Mouse (Mus musculus) adrenal gland, adult 2 months (tissue): Measurements from ENCODE around the gene Diras1. TPM values are rescaled to one million over a fixed set of nuclear protein-coding genes. Genes with fewer than 3 reads are reported as not detected.
"Not testable (repeated sequence)": the region's sequence is repeated elsewhere in the genome, so short reads cannot be mapped to it uniquely, and the experiment has no call there.

Experiments
- DNase-seq: peaks from one replicate; pipeline ENCODE4 v3.0.0; 2021
- long read RNA-seq: library from polyadenylated mRNA; stranded (forward); transcript quantifications from one replicate; pipeline ENCODE4 v2.0.0, GENCODE M21; 2021
- polyA plus RNA-seq: library from polyadenylated mRNA; depleted of rRNA; stranded (reverse); fragments of >200 nt; gene quantifications from 2 replicates; pipeline ENCODE4 v1.2.3, GENCODE M21; 2012; rRNA removed
- total RNA-seq, 2 experiments: library from RNA; stranded (reverse); gene quantifications; 2 replicates each; pipeline ENCODE4 v1.2.3; 2021

Diras1 gene
- total RNA-seq (1 to 10 TPM; 1.4 to 3.6 TPM), polyA plus RNA-seq (2.1 and 2.4 TPM in 2 replicates)
- long read RNA-seq, partial matches to known transcripts = 0 of 7 reads
- long read RNA-seq, other reads (novel, unspliced or antisense) = 5 of 7 reads

- no peak for DNase-seq
Measured at GRCm38 (mm10) chr10:81025639-81026275, at the start of gene Diras1. Diras1 (minus strand) TSS chr10:81025662.

GRCm38 (mm10) chr10:81073464-81073863 is 48.0 kb upstream of the Diras1 start:
- DNase-seq = no peak

- no peak for DNase-seq
Measured at GRCm38 (mm10) chr10:81072290-81072689, 46.8 kb upstream of the Diras1 start.

GRCm38 (mm10) chr10:81069836-81070235 is 44.4 kb upstream of the Diras1 start, which contains the start of gene Thop1:
Thop1 (plus strand) TSS chr10:81070035.
- peak; percentile 98 for DNase-seq

GRCm38 (mm10) chr10:81068706-81069105 is 43.2 kb upstream of the Diras1 start:
- DNase-seq = no peak

- DNase-seq = not testable (repeated sequence)
Measured at GRCm38 (mm10) chr10:81064519-81064918, 39.1 kb upstream of the Diras1 start.

GRCm38 (mm10) chr10:81062710-81063109 is 37.2 kb upstream of the Diras1 start:
- no peak for DNase-seq

- DNase-seq = peak; percentile 99
Measured at GRCm38 (mm10) chr10:81059603-81060543, 34.4 kb upstream of the Diras1 start, which contains the start of gene Sgta. Sgta (minus strand) TSS chr10:81060181.

GRCm38 (mm10) chr10:81058896-81059295 is 33.4 kb upstream of the Diras1 start:
- DNase-seq = no peak

- DNase-seq = no peak
Measured at GRCm38 (mm10) chr10:81057406-81058130, 32.1 kb upstream of the Diras1 start.

- DNase-seq = peak; percentile 74
Measured at GRCm38 (mm10) chr10:81055802-81056340, 30.4 kb upstream of the Diras1 start.

- no peak for DNase-seq
Measured at GRCm38 (mm10) chr10:81055169-81055568, 29.7 kb upstream of the Diras1 start.

GRCm38 (mm10) chr10:81052577-81052976 is 27.1 kb upstream of the Diras1 start:
- DNase-seq = peak; percentile 87

GRCm38 (mm10) chr10:81051133-81051532 is 25.7 kb upstream of the Diras1 start:
- DNase-seq = no peak

GRCm38 (mm10) chr10:81050645-81051044 is 25.2 kb upstream of the Diras1 start:
- DNase-seq = no peak

- not testable (repeated sequence) for DNase-seq
Measured at GRCm38 (mm10) chr10:81045246-81045645, 19.8 kb upstream of the Diras1 start.

GRCm38 (mm10) chr10:81041458-81042175 is 16.2 kb upstream of the Diras1 start:
- peak; percentile 68 for DNase-seq

GRCm38 (mm10) chr10:81036988-81037580 is 11.6 kb upstream of the Diras1 start, which contains the start of gene Slc39a3:
Slc39a3 (minus strand) TSS chr10:81037426.
- DNase-seq = peak; percentile 98

- DNase-seq = no peak
Measured at GRCm38 (mm10) chr10:81036251-81036650, 10.8 kb upstream of the Diras1 start.

- peak; percentile 85 for DNase-seq
Measured at GRCm38 (mm10) chr10:81033586-81033985, 8.1 kb upstream of the Diras1 start.
